Mouse (Mus musculus) left cerebral cortex, postnatal 36 days (tissue): Measurements from ENCODE around the gene Bphl. TPM values are rescaled to one million over a fixed set of nuclear protein-coding genes. Genes with fewer than 3 reads are reported as not detected.
"Not testable (repeated sequence)": the region's sequence is repeated elsewhere in the genome, so short reads cannot be mapped to it uniquely, and the experiment has no call there.

Experiments used
- DNase-seq, 2 experiments: peaks; one replicate each; pipeline ENCODE4 v3.0.0; 2021 to 2022; ENCODE audit warnings: low spot score in 2 of 2, mixed read lengths in 1 of 2
- intact Hi-C: fragments of 180-260 bp; cut with DNase I; formaldehyde crosslinking; loops from one replicate; pipeline ENCODE4 v1.15.1; 2025
- total RNA-seq, 2 experiments: library from RNA; stranded (reverse); gene quantifications; 2 replicates each; pipeline ENCODE4 v1.2.3; 2021

The Bphl gene
- total RNA-seq, 2 experiments from 2014 or later = 39.7 to 40.5 TPM

DNA sequence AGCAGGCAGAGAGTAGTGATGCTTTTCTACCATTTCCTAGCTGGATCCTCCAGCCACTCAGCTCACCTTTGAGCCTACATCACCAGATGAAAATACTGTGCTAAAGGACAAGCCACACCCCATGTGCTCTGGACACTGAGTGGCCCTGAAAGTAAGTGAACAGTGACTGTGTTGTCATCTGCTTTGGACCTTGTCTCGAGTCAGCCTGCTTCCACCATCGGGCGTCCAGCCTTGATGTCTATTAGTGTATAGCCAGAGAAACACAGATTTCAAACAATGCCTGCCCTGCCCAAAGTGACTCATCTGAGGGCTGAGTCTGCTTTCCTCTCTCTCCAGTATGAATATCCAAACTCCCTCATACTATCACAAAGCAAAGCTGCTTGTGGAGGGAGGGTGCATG lies 42.4 kb downstream of the Bphl start:
- intact Hi-C loops = loop anchor here (2.0 kb wide), 1 partner anchor 71 kb away; no protein-coding TSS in a partner anchor
- no peak for DNase-seq

- DNase-seq = no peak
- intact Hi-C loops = no loop called here
Observed at GRCm38 (mm10) chr13:34081926-34082325, 44.5 kb downstream of the Bphl start.

GRCm38 (mm10) chr13:34084026-34084750 lies 46.8 kb downstream of the Bphl start:
- DNase-seq = no peak
- intact Hi-C loops = no loop called here

DNA sequence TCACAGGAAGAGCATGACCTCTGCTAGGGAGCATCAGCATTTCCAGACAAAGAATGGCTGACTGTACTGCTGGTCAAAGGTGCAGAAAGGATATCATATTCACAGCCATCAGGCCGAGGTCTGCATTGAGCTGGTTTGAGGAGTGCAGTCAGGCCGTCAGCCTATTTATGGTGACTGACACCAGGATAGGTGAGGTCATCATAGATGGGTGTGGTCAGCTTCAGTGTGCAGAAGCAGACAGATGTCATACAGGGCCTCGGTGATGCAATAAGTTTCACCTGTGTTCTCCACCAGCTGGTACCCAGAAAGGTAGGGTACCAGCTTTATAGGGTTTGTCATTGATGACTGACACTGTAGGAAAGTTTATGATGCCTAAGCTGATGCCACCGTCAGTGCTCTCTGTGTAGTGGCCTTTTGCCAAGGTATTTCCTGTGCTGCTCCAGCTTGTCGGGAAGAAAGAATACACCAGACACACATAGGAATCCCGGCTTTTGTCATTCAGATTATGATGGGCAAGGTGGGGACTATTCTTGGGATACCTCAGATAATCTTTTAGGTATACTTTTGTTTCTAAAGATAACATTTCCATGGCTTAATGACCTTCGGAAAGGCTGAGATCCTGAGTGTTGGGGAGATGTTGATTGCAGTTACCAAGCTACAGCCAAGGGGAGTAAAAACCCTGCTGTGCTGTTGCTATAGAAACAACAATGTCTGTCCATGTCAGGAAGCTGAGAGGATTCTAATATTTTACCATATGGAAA lies 49.8 kb downstream of the Bphl start:
- DNase-seq = no peak
- intact Hi-C loops = loop anchor here (5.0 kb wide), 1 partner anchor 40 kb away; no protein-coding TSS in a partner anchor

- DNase-seq = not testable (repeated sequence)
- intact Hi-C loops = loop anchor here (5.0 kb wide), 1 partner anchor 41 kb away; no protein-coding TSS in a partner anchor
Observed at GRCm38 (mm10) chr13:34088201-34088649, 50.8 kb downstream of the Bphl start.

DNA sequence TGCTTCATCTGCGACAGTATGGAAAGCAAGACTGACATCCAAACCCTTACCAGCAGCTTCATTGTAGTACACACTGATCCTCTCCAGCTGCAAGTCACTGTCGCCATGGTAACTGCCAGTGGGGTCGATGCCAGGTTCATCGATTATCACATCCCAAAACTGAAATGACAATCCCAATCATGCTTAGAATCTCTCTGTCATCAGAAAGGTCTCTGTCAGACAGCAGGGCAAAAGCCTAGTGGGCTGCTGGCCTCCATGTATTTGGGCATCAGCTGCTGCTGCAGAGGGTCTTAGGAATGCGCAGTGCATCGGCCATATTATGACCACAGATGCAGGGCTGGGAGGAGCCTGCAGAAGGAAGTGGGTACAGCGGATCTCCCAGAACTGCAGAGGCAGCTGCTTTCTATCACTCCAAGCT lies 51.5 kb downstream of the Bphl start:
- intact Hi-C loops = loop anchor here (5.0 kb wide), 1 partner anchor 42 kb away; no protein-coding TSS in a partner anchor
- DNase-seq = no peak

- DNase-seq = no peak
- intact Hi-C loops = loop anchor here (5.0 kb wide), 1 partner anchor 42 kb away; no protein-coding TSS in a partner anchor
Observed at GRCm38 (mm10) chr13:34089358-34089757, 52.0 kb downstream of the Bphl start.

DNA sequence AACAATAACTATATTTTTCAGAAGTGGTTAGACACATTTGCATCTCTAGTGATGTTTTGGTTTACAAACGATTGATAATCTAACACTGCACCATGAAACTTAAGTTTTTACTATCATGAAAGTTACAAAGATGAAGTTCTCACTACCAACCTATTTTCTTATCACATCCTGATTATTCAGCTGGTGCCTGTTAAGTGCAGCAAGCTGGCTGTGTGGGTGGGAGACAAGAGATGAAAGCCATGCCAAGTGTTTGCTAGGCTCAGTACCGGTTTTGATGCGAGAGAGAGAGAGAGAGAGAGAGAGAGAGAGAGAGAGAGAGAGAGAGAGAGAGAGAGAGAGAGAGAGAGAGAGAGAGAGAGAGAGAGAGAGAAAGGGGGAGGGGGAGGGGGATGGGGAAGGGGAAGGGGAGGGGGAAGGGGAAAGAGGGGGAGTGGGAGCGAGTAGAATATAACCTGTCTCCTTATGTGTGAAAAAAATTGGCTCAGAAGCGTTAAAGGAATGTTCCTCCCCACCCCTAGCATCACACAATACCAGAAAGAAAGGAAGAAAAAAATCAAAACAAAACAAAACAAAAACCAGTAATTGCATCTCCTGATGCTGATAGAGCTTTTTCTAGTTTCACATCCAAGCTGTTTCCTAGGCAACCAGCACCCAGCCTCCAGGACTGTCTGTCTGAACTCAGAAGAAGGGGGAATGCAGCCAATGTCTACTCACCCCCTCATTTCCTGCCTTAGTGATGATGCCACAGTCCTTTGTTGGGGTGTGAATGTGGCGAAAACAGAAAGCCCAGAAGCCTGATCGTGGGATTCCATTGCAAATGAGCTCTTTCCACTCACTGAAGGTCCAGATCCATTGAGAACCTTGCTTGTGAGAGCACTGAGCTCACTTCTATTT lies 58.4 kb downstream of the Bphl start:
- DNase-seq = peak; percentile 75 to 80
- intact Hi-C loops = loop anchor here (1.0 kb wide), 1 partner anchor 39 kb away; no protein-coding TSS in a partner anchor

DNA sequence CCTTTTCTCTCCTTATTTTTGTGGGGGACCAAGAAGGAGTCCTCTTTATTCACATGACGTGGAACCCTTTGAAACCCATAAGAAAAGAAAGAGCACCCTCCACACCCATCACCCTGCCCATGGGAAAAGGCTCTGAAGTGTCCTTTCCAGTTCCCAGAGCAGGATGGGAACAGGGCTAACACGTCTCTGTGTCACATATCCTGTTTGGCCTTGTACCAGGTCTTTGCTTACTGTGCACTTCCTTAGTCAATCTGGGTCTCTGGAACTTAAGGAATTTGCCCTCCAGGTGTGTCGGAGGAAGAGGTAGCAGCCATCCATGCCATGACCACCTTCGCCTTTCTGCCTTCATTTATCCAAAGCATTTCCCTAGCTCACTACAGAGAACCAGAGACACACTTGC lies 59.1 kb downstream of the Bphl start:
- no peak for DNase-seq
- intact Hi-C loops = loop anchor here (1.0 kb wide), 1 partner anchor 38 kb away; no protein-coding TSS in a partner anchor

- DNase-seq = no peak
- intact Hi-C loops = no loop called here
Observed at GRCm38 (mm10) chr13:34097086-34097485, 59.7 kb downstream of the Bphl start.

DNA sequence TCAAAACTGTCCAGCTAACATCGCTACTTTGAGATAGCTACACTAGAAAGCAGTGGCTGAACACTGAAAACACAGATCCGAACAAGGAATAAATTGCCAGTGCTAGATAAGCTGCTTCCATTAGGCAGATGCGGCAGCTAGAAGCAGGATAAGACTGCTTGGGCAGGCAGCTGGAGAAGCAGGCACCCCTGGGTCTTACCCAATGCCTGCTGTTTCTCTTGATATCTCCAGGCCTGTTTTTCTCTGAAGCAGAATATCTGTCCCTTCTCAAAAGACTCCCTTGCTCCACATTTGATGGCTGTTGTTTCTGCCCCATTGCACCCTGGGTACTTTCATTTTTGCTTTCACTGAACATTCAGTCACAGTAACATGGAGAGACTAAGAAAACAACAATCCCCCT lies 63.3 kb downstream of the Bphl start:
- DNase-seq = no peak
- intact Hi-C loops = no loop called here

- no peak for DNase-seq
- intact Hi-C loops = no loop called here
Observed at GRCm38 (mm10) chr13:34101247-34101646, 63.9 kb downstream of the Bphl start.

- DNase-seq = no peak
Observed at GRCm38 (mm10) chr13:34101908-34102307, 64.5 kb downstream of the Bphl start.

GRCm38 (mm10) chr13:34105364-34105763 lies 68.0 kb downstream of the Bphl start:
- intact Hi-C loops = no loop called here
- DNase-seq = no peak

More at GRCm38 (mm10) chr13:34101908-34102307, 64.5 kb downstream of the Bphl start:
- intact Hi-C loops = no loop called here

GRCm38 (mm10) chr13:34106256-34106655 lies 68.9 kb downstream of the Bphl start:
- DNase-seq = no peak
- intact Hi-C loops = no loop called here

DNA sequence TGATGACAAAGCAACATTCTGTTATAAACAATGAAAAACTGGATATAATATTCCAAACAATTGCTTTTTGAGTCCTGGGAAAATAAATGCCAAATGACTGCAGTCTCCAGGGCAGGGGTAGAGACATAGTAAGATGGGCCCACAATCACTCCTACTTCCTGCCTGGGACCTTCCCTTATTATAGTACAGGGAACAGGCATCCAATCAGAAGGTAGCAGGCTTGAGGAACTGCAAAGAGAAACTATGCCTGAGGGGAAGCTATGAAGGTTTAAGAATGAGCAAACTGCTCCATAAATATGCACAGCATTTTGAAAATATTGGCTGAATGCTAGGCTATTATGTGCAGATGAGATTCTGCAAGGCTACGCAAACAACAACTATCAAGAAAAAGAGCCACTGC lies 69.6 kb downstream of the Bphl start:
- intact Hi-C loops = no loop called here
- no peak for DNase-seq

GRCm38 (mm10) chr13:34109035-34109676 lies 71.8 kb downstream of the Bphl start:
- intact Hi-C loops = no loop called here
- DNase-seq = no peak

DNA sequence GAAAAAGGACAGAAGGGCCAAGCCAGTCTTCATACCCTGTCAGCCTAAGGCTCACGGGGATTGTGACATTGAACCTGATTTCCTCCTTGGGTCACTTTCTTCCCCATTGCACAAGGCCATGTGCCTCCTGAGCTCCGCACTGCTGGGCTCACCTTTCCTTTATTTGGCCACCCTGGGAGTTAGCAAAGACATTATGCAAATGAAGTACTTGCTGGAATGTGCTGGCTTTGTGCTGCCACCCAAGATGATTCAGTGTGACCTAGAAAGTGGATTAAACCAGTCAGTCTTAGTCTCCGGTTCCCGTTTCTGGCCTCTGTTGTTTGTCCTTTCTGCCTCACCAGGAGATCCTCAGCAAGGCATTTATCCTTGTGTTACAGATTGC lies 72.3 kb downstream of the Bphl start:
- intact Hi-C loops = no loop called here
- no peak for DNase-seq

GRCm38 (mm10) chr13:34111019-34111418 lies 73.6 kb downstream of the Bphl start:
- intact Hi-C loops = no loop called here
- no peak for DNase-seq
